In genomic region chr14:31800446-31800845, GRCm38 (mm10) we compare ENCODE assay signal across 29 mouse cellular contexts.
"Had no signal": no experiment of that assay in that cellular context is flagged by ENCODE, and none has a peak within 500 bp of the region (broad histone marks: within the 10 kb centered on the region; RNA-seq: fewer than 3 reads in every experiment).

No protein-coding gene starts in this region.

- H3K4me3 ChIP-seq: embryonic facial prominence, embryonic 10.5 days; embryonic facial prominence, embryonic 12.5 days; embryonic facial prominence, embryonic 13.5 days; embryonic facial prominence, embryonic 15.5 days; erythroblast, embryonic 14.5 days; forebrain, embryonic 10.5 days; forebrain, embryonic 12.5 days; forebrain, embryonic 13.5 days; gastrocnemius, adult 2 months; heart, adult 2 months; heart, embryonic 10.5 days had no signal

- DNase-seq: cerebellum, adult 8-10 months; cerebellum, adult 9-10 months; cerebellum, adult 9-11 months; cerebellum, postnatal 10 days; cerebellum, postnatal 14 days; cerebellum, postnatal 25 days; cerebellum, postnatal 36 days; embryo, embryonic 11 days; forebrain, postnatal 0 days; gastrocnemius, adult 2 months; gastrocnemius, postnatal 10 days; gastrocnemius, postnatal 14 days; gastrocnemius, postnatal 25 days; gastrocnemius, postnatal 36 days; heart, adult 11 months; heart, adult 18-20 months; heart, adult 2 months had no signal

- H3K27ac ChIP-seq: embryonic facial prominence, embryonic 10.5 days; embryonic facial prominence, embryonic 12.5 days; embryonic facial prominence, embryonic 13.5 days; embryonic facial prominence, embryonic 15.5 days; forebrain, embryonic 10.5 days; forebrain, embryonic 12.5 days; forebrain, embryonic 13.5 days; gastrocnemius, adult 2 months; heart, adult 2 months; heart, embryonic 10.5 days had no signal

- H3K36me3 ChIP-seq: embryonic facial prominence, embryonic 10.5 days; embryonic facial prominence, embryonic 12.5 days; embryonic facial prominence, embryonic 13.5 days; embryonic facial prominence, embryonic 15.5 days; forebrain, embryonic 10.5 days; forebrain, embryonic 12.5 days; heart, embryonic 10.5 days had no signal

- H3K4me2 ChIP-seq: embryonic facial prominence, embryonic 12.5 days; embryonic facial prominence, embryonic 13.5 days; embryonic facial prominence, embryonic 15.5 days; forebrain, embryonic 12.5 days; forebrain, embryonic 13.5 days; heart, embryonic 11.5 days had no signal

- H3K9ac ChIP-seq: embryonic facial prominence, embryonic 12.5 days; embryonic facial prominence, embryonic 13.5 days; embryonic facial prominence, embryonic 15.5 days; forebrain, embryonic 12.5 days; forebrain, embryonic 13.5 days; forebrain, postnatal 0 days had no signal

- H3K9me3 ChIP-seq: embryonic facial prominence, embryonic 10.5 days; embryonic facial prominence, embryonic 12.5 days; embryonic facial prominence, embryonic 13.5 days; embryonic facial prominence, embryonic 15.5 days; forebrain, embryonic 10.5 days; forebrain, embryonic 12.5 days; forebrain, embryonic 13.5 days; heart, embryonic 10.5 days had no signal

- H3K27me3 ChIP-seq: embryonic facial prominence, embryonic 12.5 days; embryonic facial prominence, embryonic 13.5 days; embryonic facial prominence, embryonic 15.5 days; forebrain, embryonic 12.5 days; forebrain, embryonic 13.5 days had no signal

- ATAC-seq: forebrain, embryonic 13.5 days; forebrain, embryonic 14.5 days; forebrain, embryonic 16.5 days; forebrain, postnatal 0 days had no signal
